Mouse (Mus musculus) cerebellum, postnatal 4 days (tissue): ENCODE data around the gene Prkcb.
A peak's percentile ranks its signal among the peaks of the same experiment; 100 is the strongest.

Experiments used
- DNase-seq, 2 experiments: peaks; one replicate each; pipeline ENCODE4 v3.0.0; 2022; ENCODE audit warnings: low spot score in 2 of 2, mixed read lengths in 1 of 2

The Prkcb gene

DNA sequence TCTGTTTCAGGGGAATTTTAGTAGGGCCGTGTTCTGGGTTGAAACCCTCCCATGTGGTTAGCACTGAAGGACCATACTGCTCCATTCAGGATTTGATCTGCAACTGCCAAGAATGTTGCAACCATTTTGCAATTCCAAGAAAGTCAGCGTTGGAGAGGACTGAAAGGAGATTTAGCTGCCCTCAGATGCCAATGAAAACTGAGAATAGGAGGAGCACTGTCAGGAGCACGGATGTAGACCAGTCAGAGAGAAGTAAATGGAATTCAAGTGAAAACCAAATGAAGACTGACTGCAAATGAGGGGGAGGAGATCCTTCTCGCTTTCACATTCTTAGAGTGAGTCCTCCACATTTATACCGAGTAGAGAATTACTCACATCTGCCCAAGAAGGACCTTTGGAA, 83.4 kb downstream of the Prkcb start:
- no peak for DNase-seq

DNA sequence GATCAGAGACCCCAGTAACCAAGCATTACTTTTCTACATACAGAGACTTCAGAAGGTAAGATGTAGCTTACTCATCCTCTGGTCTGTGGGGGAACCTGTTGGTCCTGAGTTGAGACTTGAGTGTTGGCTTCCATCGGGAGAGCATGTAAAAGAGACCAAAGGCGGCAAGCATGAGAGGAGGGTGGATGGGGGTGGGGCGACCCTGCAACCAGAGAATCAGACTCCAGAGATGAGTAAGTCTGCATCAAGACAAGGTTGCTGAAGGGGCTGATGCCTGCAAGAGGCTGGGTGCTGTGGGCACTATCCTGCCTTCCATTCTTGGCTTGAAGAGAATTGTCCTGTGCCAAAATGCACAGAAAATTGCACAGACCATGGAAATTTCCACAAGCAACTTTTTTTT, 83.8 kb downstream of the Prkcb start:
- DNase-seq, result no peak

DNA sequence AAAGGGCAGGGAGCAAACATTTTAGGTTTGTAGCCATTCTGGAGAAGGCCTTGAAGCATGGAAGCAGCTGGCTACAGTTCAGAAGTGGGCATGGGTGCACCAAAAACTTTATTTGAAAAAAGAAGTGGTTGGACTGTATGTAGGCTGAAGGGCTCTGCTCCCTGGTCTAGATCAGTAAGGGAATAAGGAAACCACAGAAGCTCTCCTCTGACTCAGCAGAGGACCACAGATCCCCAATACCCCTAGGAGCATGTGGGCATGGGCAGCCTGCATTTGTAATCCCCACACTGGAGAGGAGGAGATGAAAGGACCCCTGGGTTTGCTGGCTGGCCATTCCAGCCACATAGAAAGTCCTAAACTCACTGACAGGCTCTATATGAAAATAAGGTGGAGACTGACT, 88.3 kb downstream of the Prkcb start:
- no peak for DNase-seq

DNA sequence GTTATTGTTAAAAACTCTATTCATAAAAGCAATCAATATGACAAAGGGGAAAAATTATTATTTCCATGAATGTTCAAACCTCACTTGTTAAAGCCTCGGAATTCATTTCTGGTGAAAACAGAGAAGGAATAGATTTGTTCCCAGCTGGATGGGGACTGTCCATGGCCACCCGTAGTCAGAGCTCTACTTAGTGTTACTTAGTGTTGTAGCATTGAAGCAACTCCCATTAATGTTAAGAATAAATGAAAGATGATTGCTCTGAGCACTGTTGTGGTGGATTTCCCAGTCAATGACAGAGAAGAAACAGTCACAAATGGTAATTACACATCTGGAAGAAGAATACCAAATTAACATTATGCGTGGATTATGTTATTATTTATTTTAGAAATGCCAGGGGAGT, 89.4 kb downstream of the Prkcb start:
- DNase-seq, result no peak

DNA sequence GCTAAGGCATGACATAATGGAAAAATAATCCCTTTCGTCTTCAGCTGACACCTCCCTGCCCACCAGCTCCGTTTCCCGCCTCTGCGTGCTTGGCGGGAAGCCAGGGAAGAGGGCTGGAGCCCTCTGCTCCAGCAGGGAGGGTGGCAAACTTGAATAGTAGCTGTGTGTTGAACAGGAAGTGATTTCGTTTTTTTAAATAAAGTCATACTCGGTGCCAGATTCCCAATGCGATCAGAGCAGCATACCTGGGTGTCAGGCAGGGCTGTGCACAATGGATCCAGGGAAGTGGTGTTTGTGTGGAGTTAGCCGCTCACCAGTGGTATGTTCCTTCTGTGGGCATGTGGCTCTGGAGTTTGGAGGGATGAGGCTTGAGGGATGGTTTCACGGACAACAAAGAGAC, 89.9 kb downstream of the Prkcb start:
- peak in 1 of 2 experiments; percentile 48 for DNase-seq

DNA sequence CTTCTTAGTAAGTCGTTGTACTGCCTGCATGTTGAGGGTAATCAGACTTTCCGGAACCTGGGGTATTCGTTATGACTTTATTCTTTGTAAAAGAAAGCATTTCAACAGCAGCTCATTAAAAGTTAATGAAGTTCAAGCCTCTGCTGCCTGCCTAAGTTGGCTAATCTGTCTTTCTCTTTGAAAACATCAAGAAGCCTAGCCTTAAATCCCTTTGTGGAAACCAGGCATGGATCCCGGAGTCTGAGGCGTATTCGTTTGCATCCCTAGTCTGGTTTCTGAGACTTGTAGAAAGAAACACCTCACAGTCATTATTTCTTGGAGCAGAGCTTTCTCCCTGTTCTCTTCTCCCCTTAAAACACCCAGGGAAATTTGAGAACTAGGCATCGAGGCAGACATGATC, 90.7 kb downstream of the Prkcb start:
- DNase-seq, result no peak

DNA sequence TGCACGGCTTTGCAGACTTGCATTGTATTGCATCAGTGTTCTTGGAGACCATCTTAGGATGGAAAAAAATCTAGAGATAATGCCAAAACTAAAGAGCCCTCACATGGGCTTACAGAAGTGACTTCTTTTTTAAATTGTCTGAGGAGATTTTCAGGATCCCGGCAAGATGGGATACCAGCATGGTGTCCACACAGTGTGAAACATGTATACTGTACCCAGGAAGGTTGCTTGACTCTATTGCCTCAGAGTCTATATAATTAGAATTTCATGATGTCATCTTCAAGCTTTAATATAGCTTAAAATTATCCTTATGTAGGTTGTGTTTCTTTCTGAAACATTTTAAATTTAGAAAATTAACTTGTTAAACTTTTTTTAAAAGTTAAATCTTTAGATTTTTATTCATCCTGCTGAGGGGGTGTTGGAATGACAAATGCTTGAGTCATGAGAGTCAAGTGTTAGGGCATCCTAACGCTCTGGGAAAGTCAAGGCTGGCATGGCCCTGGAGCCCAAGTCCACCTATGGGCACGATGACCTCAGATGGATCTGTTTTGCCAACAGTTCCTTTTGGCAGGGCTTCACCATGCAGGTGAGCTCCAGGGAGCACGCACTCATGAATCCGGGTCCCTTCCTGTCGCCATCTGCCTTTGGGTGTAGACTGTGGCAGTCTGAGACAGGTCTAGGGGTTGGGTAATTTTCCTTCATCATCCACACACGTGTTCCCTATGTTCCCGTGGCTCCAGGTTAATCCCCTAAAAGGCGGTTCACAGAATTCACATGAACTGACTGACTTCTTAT, 92.0 kb downstream of the Prkcb start:
- no peak for DNase-seq

DNA sequence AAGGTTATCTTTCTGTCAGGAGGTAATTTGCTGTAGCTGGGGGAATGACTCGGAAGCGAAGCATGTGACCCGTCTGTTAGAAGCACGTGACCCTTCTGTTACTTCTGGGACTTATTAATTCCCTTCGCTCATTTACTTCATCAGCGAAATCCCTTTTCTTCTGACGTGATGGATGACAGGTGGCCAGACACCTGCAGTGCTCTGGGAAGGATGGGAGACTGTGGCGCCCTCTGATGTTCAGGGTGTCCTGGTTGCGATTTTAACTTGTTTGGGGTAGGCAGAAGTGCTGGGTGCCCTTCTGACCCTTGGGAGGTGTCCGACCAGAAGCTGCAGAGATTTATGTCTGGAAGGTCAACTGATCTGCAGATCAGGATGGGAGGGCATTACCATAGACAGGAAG, 93.0 kb downstream of the Prkcb start:
- DNase-seq, result no peak

DNA sequence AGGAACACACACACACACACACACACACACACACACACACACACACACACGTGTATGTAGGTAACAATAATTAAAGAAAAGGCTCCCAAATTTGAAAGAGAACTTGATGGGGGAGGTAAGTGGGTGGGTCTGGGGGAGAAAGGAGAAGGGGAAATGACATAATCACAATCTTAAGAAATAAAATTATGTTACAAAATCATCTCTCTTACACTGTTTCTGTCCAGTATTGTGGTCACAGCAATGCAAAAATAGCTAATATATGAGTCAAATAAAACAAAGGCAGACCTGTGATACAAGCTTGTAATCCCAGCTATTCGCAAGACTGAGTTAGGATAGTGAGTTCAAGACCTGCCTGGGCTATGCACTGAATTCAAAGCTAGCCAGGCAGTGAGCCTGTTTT, 94.7 kb downstream of the Prkcb start:
- no peak for DNase-seq

DNA sequence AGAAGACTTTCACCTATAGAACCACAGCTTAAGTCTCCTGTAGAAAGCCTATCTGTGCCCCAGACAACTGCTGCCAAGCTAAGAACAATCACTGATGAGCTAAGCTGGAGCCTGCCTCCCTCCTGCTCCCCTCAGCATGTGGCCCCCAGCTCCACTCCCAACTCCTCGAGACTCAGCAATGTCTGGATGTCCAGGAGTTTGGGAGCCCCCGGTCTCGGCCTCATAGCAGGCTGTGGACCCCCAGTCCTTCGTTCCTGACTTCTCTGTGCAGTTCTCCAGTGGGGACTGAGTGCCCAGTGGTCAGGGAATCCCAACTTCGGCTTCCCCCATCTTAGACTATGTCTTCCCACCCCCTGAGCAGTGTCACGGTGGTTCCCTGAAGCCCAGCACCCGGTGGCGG, 96.3 kb downstream of the Prkcb start:
- DNase-seq, result no peak

DNA sequence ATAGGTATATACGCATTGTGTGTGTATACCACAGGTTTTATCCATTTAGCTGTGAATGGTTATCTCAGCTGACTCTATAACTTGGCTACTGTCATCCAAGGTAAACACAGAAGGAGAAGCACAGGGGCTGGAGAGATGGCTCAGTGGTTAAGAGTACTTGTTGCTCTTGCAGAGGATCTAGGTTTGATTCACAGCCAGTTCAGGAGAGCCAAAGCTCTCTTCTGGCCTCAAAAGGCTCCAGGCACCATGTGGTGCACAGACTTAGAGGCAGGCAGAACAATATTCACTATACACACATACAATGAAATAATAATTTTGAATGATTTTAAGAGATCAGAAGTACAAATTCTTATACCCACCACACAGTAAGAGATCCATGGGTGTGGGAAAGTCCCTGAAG, 98.0 kb downstream of the Prkcb start:
- DNase-seq, result no peak

DNA sequence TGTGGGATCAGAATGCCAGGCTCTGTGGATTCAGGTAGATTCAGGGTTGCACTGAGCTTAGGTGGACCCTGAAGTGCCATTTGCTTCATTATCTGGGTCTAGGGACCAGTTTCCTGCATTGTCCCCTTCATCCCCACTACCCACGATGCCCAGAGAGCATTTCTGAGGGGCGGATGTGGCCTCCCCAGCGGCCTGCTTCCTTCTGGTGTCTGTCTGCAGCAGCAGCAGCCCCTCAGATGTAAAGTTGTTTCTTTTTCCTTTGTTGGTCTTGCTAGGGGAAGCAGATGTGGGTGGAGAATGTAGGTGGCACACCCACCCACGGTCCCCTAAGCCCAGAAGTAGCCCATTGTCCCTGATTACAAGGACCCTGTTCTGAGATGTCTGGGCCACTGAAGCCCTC, 99.3 kb downstream of the Prkcb start:
- DNase-seq, result no peak

DNA sequence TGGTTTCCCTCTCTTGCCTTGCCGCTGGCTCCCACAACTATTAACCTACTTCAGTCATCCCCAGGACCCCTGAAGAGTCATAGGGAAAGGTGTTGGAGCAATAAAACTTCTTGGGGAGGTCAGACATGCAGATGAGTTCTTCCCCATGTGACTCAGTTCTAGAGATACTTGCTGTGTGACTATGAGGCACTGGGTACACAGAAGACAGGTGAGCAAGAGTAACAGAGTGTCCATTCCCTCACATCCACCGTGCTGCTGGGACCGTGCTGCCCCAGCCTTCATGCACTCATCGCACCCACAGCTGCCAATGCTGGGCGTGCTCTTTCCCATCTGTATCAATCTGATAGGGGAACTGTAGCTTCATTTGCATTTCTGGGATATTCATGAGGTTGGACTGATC, 100.3 kb downstream of the Prkcb start:
- no peak for DNase-seq

DNA sequence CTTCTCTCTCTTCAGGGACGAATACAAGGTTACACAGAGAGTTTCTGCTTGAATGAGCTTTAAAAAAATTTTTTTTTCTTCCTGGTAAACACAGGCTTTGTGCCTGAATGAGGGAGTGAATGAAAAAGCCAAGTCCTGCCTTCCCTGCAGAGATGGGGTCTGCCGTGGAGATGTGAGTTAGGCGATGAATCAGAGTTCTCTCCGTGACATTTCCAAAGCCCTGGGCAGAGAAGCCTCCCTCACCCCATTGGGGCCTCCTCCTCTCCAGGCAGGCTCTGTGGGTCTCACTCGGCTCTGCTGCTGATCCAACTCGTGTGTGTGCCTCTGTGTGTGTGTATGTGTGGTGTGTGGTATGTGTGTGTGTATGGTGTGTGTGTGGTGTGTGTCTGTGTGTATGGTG, 101.1 kb downstream of the Prkcb start:
- peak in 1 of 2 experiments; percentile 26 for DNase-seq

DNA sequence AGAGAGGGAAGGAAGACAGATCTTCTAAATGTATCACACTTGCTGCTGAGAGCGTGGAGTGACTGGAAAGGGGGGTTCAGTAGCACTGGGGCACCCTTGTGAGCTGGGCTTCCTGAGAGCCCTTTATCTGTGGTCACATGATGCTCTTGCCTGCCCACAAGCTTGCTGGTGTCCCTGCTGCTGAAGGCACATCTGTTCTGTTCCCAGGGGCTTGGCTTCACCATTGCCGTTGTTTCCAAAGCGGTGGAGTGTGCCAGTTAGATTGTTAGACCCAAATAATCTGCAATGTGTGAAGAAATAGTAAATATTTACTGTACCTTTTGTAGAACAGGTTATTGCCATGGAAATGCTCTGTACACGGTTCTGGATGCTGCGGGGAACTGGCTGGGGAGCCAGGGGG, 101.6 kb downstream of the Prkcb start:
- DNase-seq, result no peak

DNA sequence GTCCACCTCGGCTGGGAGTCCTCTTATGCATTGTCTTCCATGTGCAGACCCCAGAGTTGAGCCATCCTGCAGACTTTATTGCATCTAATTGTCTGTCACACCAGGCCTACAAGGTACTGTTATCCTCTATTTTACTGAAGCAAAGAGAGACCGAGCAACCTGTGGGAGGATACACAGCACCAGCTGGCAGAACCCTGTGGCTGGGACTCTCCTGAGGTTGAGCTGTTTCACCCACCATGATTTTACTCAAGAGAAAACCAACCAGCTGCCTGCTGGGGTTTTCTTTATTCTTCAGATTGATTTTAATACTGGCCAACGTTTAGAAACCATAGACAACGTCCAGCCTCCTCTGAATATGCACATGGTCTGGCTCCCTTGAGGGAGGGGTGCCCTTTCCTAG, 102.1 kb downstream of the Prkcb start:
- DNase-seq, result no peak

DNA sequence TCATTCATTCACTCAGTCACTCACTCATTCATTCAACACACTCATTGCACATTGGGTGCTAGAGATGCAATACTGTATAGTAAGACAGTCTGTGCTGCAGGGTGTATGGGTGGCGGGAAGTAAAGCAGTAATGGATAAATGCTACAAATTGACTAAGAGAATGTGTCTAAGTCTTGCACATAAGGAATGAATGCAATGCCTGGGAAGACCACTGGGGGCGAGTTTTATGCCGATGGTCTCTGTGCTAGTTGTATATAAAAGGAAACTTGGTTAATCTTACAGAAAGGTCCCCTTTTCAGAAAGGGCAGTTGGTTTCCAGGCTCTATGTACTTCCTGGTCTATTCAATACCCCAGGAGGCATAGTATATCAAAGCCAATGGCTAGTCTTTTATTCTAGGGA, 102.8 kb downstream of the Prkcb start:
- DNase-seq, result no peak

DNA sequence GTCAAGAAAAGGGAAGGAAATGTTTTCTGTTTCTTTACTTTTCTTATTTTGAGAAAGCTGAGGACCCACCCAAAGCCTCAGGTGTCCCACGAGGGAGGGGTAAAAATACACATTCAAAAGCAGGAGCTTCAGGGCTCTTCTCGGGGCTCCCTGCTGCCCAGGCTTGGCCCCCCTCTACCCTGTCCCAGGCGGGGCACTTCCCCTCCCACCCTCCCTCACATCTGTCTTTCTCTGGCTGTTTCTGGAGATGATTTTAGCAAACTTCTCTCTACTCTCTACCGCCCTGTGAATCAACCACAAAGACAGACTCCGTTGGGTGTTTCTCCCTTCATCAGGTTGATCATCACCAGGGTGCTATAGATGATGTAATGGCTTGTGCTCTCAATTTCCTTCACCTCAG, 105.4 kb downstream of the Prkcb start:
- DNase-seq, result no peak

DNA sequence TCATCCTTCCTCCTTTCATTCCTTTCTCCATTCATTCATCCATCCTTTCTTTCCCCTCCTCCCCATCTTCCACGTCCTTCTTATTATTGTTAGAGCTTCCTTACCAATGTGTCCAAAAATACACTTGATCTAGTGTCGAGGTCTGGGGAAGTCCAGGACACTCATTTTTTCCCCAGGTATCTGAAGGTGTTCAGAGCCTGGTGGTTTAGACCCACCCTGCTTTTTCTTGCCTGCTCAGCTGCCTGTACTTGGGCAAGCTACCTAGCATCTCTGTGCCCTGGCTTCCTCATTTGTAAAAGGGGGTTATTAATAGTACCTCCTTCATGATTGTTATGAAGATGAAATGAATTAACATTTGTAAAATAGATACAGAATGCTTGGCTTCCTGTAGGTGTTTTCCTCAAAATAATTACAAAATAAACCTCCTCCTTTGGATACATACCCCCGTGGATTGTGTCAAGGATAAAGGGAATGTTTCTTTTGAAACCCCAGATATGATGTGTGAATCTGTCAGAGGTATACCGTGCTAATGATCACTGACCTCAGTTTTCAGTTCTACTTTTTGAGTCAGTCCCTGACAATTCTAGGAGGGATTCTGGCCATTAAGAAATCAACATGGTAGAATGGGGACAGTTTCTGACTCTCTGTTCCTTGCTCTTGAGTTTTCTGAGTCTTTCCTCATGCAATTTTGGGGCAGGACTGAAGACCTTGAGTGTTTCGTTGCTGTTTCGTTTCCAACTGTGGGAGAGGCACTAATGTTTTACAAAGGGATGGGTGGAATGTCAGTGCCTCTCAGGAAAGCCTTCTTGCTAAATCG, 106.8 kb downstream of the Prkcb start:
- DNase-seq, result no peak

DNA sequence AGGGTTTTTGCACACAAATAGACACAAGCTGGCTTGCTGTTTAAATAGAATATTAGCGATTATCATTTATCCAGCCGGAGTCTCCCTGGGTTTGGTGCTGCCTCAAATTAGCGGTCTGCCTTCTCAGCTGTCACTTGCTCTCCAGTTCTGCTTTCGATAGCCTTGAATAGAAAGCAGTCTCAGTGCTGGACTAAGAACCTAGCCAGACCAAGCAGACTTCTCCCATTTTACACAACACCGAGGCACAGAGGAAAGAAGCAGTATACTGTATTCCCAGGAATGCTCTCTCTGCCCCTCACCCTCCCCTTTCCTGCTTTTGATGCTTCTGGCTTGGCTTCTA, 107.4 kb downstream of the Prkcb start:
- no peak for DNase-seq

DNA sequence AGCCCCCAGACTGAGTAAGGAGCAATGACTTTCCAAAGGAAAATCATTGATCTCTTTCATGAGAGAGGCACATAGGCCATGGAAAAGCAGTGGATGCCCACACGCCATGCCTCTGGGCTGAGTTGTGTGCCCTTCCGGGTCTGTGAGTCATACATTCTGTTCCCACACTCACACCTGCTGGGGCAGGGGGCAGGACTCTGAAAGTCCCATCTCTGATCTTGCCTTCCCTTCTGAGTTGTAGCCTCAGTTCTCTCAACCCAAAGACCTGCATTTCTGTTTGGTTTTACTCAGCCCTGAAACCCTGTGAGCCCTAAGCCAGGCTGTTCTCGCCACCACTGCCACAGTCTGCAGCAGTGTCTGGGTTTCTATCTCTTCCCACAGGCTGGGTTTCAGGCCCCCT, 109.1 kb downstream of the Prkcb start:
- no peak for DNase-seq

DNA sequence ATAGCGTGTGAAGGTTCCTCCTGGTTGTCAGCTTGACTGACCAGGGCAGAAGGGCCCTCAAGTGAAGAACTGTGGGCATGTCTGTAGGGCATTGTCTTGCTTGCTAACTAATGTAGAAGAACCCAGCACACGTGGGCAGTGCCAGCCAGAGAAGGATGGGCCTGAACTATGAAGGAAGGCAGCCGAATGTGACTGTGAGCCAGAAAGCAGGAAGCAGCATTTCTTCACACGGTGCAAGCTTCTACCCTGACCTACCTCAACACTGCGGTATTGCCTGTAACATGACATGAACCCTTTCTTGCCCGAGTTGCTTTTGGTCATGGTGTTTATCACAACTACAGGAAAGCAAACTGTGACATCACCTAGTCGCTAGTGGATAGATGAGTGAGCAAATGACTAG, 113.5 kb downstream of the Prkcb start:
- DNase-seq, result no peak

DNA sequence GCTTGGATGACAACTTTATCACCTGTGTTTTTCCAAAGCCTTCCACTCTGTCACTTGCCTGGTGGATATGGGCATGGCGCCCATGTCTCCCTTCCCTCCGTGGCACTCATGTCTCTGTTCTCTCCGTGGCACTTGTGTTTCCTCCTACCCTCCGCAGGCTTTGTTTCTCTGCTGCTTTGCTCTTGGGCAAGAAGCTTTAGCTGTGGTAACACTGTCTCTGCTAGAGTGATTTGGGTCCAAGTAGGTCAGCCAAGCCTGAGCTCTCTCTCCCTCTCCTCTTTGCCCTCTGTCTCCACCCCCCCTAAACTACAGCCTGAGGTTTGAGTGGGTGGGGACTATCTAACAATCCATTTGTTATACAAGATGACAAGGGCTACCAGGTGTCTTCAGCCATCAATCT, 114.8 kb downstream of the Prkcb start:
- DNase-seq, result no peak
